In genomic region chr8:84743517-84744420, GRCm38 (mm10) we compare ENCODE assay signal across 8 mouse cellular contexts. TPM values are rescaled to one million over a fixed set of nuclear protein-coding genes. Genes with fewer than 3 reads are reported as not detected.
DNase-seq lines count a peak whose midpoint lies in the region; ATAC-seq and TF ChIP-seq lines count a peak whose summit lies in the region.

No protein-coding gene starts in this region.

- H3K27ac ChIP-seq in embryonic facial prominence, embryonic 11.5 days (replicated peaks; ENCODE audit: low read depth, low read length) = peak overlapping the region; percentile 99
- peak overlapping the region; percentile 80 for H3K27ac ChIP-seq in heart, embryonic 10.5 days
- H3K27ac ChIP-seq in kidney, adult 2 months (ENCODE audit: insufficient read depth, low read depth, low read length) = no peak overlapping the region
- H3K27ac ChIP-seq in lung, embryonic 14.5 days (ENCODE audit: low read depth) = peak overlapping the region; percentile 92

- no peaks in the 10 kb centered on the region for H3K36me3 ChIP-seq in embryonic facial prominence, embryonic 11.5 days (replicated peaks; ENCODE audit: control insufficient read depth, insufficient read depth, low read depth, low read length)
- H3K36me3 ChIP-seq in heart, embryonic 10.5 days = no peaks in the 10 kb centered on the region
- no peaks in the 10 kb centered on the region for H3K36me3 ChIP-seq in kidney, adult 2 months (ENCODE audit: control insufficient read depth, insufficient read depth, low read length)
- 0 out of 2 replicates have a peak, but pooled peaks cover 9% of the 10 kb centered on the region for H3K36me3 ChIP-seq in lung, embryonic 14.5 days (ENCODE audit: insufficient read depth)

- peaks cover 37% of the 10 kb centered on the region for H3K27me3 ChIP-seq in embryonic facial prominence, embryonic 11.5 days (ENCODE audit: control insufficient read depth, insufficient read depth, low read length)
- peaks cover 95% of the 10 kb centered on the region for H3K27me3 ChIP-seq in heart, embryonic 10.5 days (ENCODE audit: insufficient read depth, poor library complexity, severe bottlenecking)
- no peaks in the 10 kb centered on the region for H3K27me3 ChIP-seq in kidney, adult 2 months (replicated peaks; ENCODE audit: control insufficient read depth, insufficient read depth, low read length)
- no peaks in the 10 kb centered on the region for H3K27me3 ChIP-seq in lung, embryonic 14.5 days (ENCODE audit: insufficient read depth, low read length)

- H3K9ac ChIP-seq in embryonic facial prominence, embryonic 11.5 days (replicated peaks; ENCODE audit: low read length) = peak overlapping the region; percentile 37
- H3K9ac ChIP-seq in lung, embryonic 14.5 days = peak overlapping the region; percentile 44; the same call in 1 of the 2 replicates

- no peak for TF ChIP-seq POLR2A in kidney, adult 2 months (IDR thresholded peaks at IDR 0.05; ENCODE audit: low read depth, low read length)

- WGBS in embryonic facial prominence, embryonic 11.5 days = 1% methylated on average over 17 of the region's 17 CpGs
- 15% methylated on average over 17 of the region's 17 CpGs for WGBS in heart, embryonic 10.5 days
- WGBS in kidney, adult 2 months = 30% methylated on average over 17 of the region's 17 CpGs
- 11% methylated on average over 17 of the region's 17 CpGs for WGBS in lung, embryonic 14.5 days

- 0 out of 2 replicates have a peak overlapping the region, but pooled peaks have one; percentile 5 for H3K4me3 ChIP-seq in embryonic facial prominence, embryonic 11.5 days (ENCODE audit: low read depth, low read length)
- H3K4me3 ChIP-seq in heart, embryonic 10.5 days = peak overlapping the region; percentile 36
- no peak overlapping the region for H3K4me3 ChIP-seq in kidney, adult 2 months (ENCODE audit: insufficient read depth, low read depth, low read length)
- H3K4me3 ChIP-seq in lung, embryonic 14.5 days (ENCODE audit: low read depth, low read length) = no peak overlapping the region

- no peak for TF ChIP-seq CTCF in kidney, adult 2 months (conservative IDR thresholded peaks at IDR 0.05; ENCODE audit: insufficient read depth, insufficient read length, low read depth, low read length)
- TF ChIP-seq CTCF in lung, embryonic 14.5 days (IDR thresholded peaks at IDR 0.05; ENCODE audit: low read depth) = no peak

- H3K4me1 ChIP-seq in embryonic facial prominence, embryonic 11.5 days (ENCODE audit: control insufficient read depth, insufficient read depth, low read length) = peaks cover 50% of the 10 kb centered on the region
- H3K4me1 ChIP-seq in heart, embryonic 10.5 days = peaks cover 74% of the 10 kb centered on the region
- peaks cover 5% of the 10 kb centered on the region; the same call in 1 of the 2 replicates for H3K4me1 ChIP-seq in kidney, adult 2 months (ENCODE audit: control insufficient read depth, insufficient read depth, low read length)
- H3K4me1 ChIP-seq in lung, embryonic 14.5 days (ENCODE audit: insufficient read depth) = peaks cover 69% of the 10 kb centered on the region

- ATAC-seq in embryonic facial prominence, embryonic 11.5 days (replicated peaks; ENCODE audit: insufficient number of reproducible peaks, low FRiP score, low TSS enrichment, low read depth) = peak; percentile 49; the same call in 1 of the 2 replicates
- ATAC-seq in lung, embryonic 14.5 days (ENCODE audit: insufficient read depth) = peak; percentile 46

- peak; percentile 78 to 79 for DNase-seq in cerebellum, postnatal 10 days
- no peak for DNase-seq in cerebellum, adult 9-10 months
- peak; percentile 91 for DNase-seq in embryonic facial prominence, embryonic 11.5 days (ENCODE audit: low spot score)
- DNase-seq in heart, embryonic 10.5 days (ENCODE audit: low spot score) = peak; percentile 93
- DNase-seq in kidney, adult 2 months = peak; percentile 82
- DNase-seq in lung, embryonic 14.5 days = peak; percentile 96
- DNase-seq in retina, embryonic 14.5 days (ENCODE audit: low spot score) = peak; percentile 65
- DNase-seq in thymus, postnatal 25 days = no peak

- H3K9me3 ChIP-seq in embryonic facial prominence, embryonic 11.5 days (replicated peaks; ENCODE audit: control insufficient read depth, low read length) = no peaks in the 10 kb centered on the region
- no peaks in the 10 kb centered on the region for H3K9me3 ChIP-seq in heart, embryonic 10.5 days
- H3K9me3 ChIP-seq in lung, embryonic 14.5 days (ENCODE audit: low read depth, low read length) = no peaks in the 10 kb centered on the region

- H3K4me2 ChIP-seq in embryonic facial prominence, embryonic 11.5 days (ENCODE audit: low read depth, low read length) = peak overlapping the region; percentile 30
- H3K4me2 ChIP-seq in lung, embryonic 14.5 days = peak overlapping the region; percentile 51

RNA-seq across cellular contexts. Expression of gene G430095P16Rik, which starts 21.0 kb away (rescaled TPM):
- polyA plus RNA-seq in embryonic facial prominence, embryonic 11.5 days (2014; fragmentation: Nextera tagmentation; extraction: Ambion mirVana) = 3.6 and 5.7 TPM in 2 replicates
- 2.1 and 3.2 TPM in 2 replicates for polyA plus RNA-seq in heart, embryonic 10.5 days (2016; fragmentation: Nextera tagmentation; extraction: Ambion mirVana)
- polyA plus RNA-seq in kidney, adult 2 months (2012; rRNA removed) = 0.65 and 0.81 TPM in 2 replicates
- polyA plus RNA-seq in lung, embryonic 14.5 days (2014; fragmentation: Nextera tagmentation; extraction: Ambion mirVana) = 2.7 and 2.8 TPM in 2 replicates

RNA-seq across cellular contexts. Expression of gene Lyl1, which starts 42.5 kb away (rescaled TPM):
- 4.6 and 5.3 TPM in 2 replicates for polyA plus RNA-seq in embryonic facial prominence, embryonic 11.5 days (2014; fragmentation: Nextera tagmentation; extraction: Ambion mirVana)
- 18.5 and 19.3 TPM in 2 replicates for polyA plus RNA-seq in heart, embryonic 10.5 days (2016; fragmentation: Nextera tagmentation; extraction: Ambion mirVana)
- polyA plus RNA-seq in kidney, adult 2 months (2012; rRNA removed) = 3.2 and 4.1 TPM in 2 replicates
- polyA plus RNA-seq in lung, embryonic 14.5 days (2014; fragmentation: Nextera tagmentation; extraction: Ambion mirVana) = 12.0 and 12.5 TPM in 2 replicates

RNA-seq across cellular contexts. Expression of gene Nacc1, which starts 56.1 kb away (rescaled TPM):
- 21.0 and 21.1 TPM in 2 replicates for polyA plus RNA-seq in embryonic facial prominence, embryonic 11.5 days (2014; fragmentation: Nextera tagmentation; extraction: Ambion mirVana)
- 22.2 and 25.0 TPM in 2 replicates for polyA plus RNA-seq in heart, embryonic 10.5 days (2016; fragmentation: Nextera tagmentation; extraction: Ambion mirVana)
- 85.8 and 93.9 TPM in 2 replicates for polyA plus RNA-seq in kidney, adult 2 months (2012; rRNA removed)
- 29.8 and 33.8 TPM in 2 replicates for polyA plus RNA-seq in lung, embryonic 14.5 days (2014; fragmentation: Nextera tagmentation; extraction: Ambion mirVana)

RNA-seq across cellular contexts. Expression of gene Nfix, which starts 56.4 kb away (rescaled TPM):
- 5.9 and 6.8 TPM in 2 replicates for polyA plus RNA-seq in embryonic facial prominence, embryonic 11.5 days (2014; fragmentation: Nextera tagmentation; extraction: Ambion mirVana)
- polyA plus RNA-seq in heart, embryonic 10.5 days (2016; fragmentation: Nextera tagmentation; extraction: Ambion mirVana) = 0.87 and 2.1 TPM in 2 replicates
- 17.7 and 22.1 TPM in 2 replicates for polyA plus RNA-seq in kidney, adult 2 months (2012; rRNA removed)
- 42.3 and 44.1 TPM in 2 replicates for polyA plus RNA-seq in lung, embryonic 14.5 days (2014; fragmentation: Nextera tagmentation; extraction: Ambion mirVana)

RNA-seq across cellular contexts. Expression of gene Trmt1, which starts 57.7 kb away (rescaled TPM):
- 61.5 and 64.7 TPM in 2 replicates for polyA plus RNA-seq in embryonic facial prominence, embryonic 11.5 days (2014; fragmentation: Nextera tagmentation; extraction: Ambion mirVana)
- 59.8 and 64.6 TPM in 2 replicates for polyA plus RNA-seq in heart, embryonic 10.5 days (2016; fragmentation: Nextera tagmentation; extraction: Ambion mirVana)
- polyA plus RNA-seq in kidney, adult 2 months (2012; rRNA removed) = 73.7 and 98.9 TPM in 2 replicates
- 66.1 and 68.6 TPM in 2 replicates for polyA plus RNA-seq in lung, embryonic 14.5 days (2014; fragmentation: Nextera tagmentation; extraction: Ambion mirVana)

Comparison
In these comparisons a context has a peak if more than half of its experiments do, and no peak if none do; other contexts are left out.
1. DNase-seq: peak in cerebellum, postnatal 10 days (2 of 2), embryonic facial prominence, embryonic 11.5 days (single experiment), heart, embryonic 10.5 days (single experiment), kidney, adult 2 months (single experiment), lung, embryonic 14.5 days (single experiment) and retina, embryonic 14.5 days (single experiment); none in cerebellum, adult 9-10 months (single experiment) and thymus, postnatal 25 days (single experiment).
2. H3K4me3 ChIP-seq: peak in embryonic facial prominence, embryonic 11.5 days (single experiment) and heart, embryonic 10.5 days (single experiment); none in kidney, adult 2 months (single experiment) and lung, embryonic 14.5 days (single experiment).